ENCODE assay signal across 8 mouse cellular contexts in genomic region chr7:65527071-65528007, GRCm38 (mm10). TPM values are rescaled to one million over a fixed set of nuclear protein-coding genes. Genes with fewer than 3 reads are reported as not detected.
A peak's percentile ranks its signal among the peaks of the same experiment; 100 is the strongest.
DNase-seq lines count a peak whose midpoint lies in the region; ATAC-seq and TF ChIP-seq lines count a peak whose summit lies in the region.

Tjp1 (minus strand) TSS chr7:65527781.

- no peaks in the 10 kb centered on the region for H3K36me3 ChIP-seq in lung, embryonic 15.5 days
- no peaks in the 10 kb centered on the region for H3K36me3 ChIP-seq in intestine, embryonic 14.5 days (ENCODE audit: control insufficient read depth, insufficient read depth, low read length)
- no peaks in the 10 kb centered on the region for H3K36me3 ChIP-seq in liver, embryonic 13.5 days

- peak within 1 kb of the TSS; percentile 100 for H3K4me2 ChIP-seq in lung, embryonic 15.5 days
- peak within 1 kb of the TSS; percentile 97 for H3K4me2 ChIP-seq in intestine, embryonic 14.5 days (ENCODE audit: low read length)
- H3K4me2 ChIP-seq in liver, embryonic 13.5 days, result peak within 1 kb of the TSS; percentile 68

- peak within 1 kb of the TSS; percentile 31 for H3K9ac ChIP-seq in lung, embryonic 15.5 days
- H3K9ac ChIP-seq in intestine, embryonic 14.5 days (ENCODE audit: low read length), result peak within 1 kb of the TSS; percentile 44
- no peak within 1 kb of the TSS for H3K9ac ChIP-seq in liver, embryonic 13.5 days

- TF ChIP-seq CTCF in cortical plate, adult 2 months (IDR thresholded peaks at IDR 0.05; ENCODE audit: extremely low read depth, insufficient read depth, low read length), result no peak

- H3K27ac ChIP-seq in lung, embryonic 15.5 days, result no peak within 1 kb of the TSS
- peak within 1 kb of the TSS; percentile 79 for H3K27ac ChIP-seq in cortical plate, adult 2 months (ENCODE audit: insufficient read depth, low read length)
- no peak within 1 kb of the TSS for H3K27ac ChIP-seq in intestine, embryonic 14.5 days (ENCODE audit: low read depth)
- no peak within 1 kb of the TSS for H3K27ac ChIP-seq in liver, embryonic 13.5 days

- no peak for DNase-seq in lung, adult 18-20 months
- DNase-seq in gastrocnemius, postnatal 25 days, result no peak
- DNase-seq in intestine, embryonic 14.5 days (ENCODE audit: low spot score), result peak; percentile 73
- DNase-seq in liver, embryonic 13.5 days, result no peak
- peak; percentile 75 for DNase-seq in retina, postnatal 1 day
- DNase-seq in urinary bladder, postnatal 14 days (ENCODE audit: low spot score), result no peak

- peaks cover 6% of the 10 kb centered on the region; the same call in 1 of the 2 replicates for H3K4me1 ChIP-seq in lung, embryonic 15.5 days
- H3K4me1 ChIP-seq in cortical plate, adult 2 months (ENCODE audit: control insufficient read depth, insufficient read depth, low read length), result peaks cover 11% of the 10 kb centered on the region
- no peaks in the 10 kb centered on the region for H3K4me1 ChIP-seq in intestine, embryonic 14.5 days (replicated peaks; ENCODE audit: control insufficient read depth, insufficient read depth, low read length)
- 0 out of 2 replicates have a peak, but pooled peaks cover 3% of the 10 kb centered on the region for H3K4me1 ChIP-seq in liver, embryonic 13.5 days (replicated peaks)

- no peak for TF ChIP-seq POLR2A in cortical plate, adult 2 months (IDR thresholded peaks at IDR 0.05; ENCODE audit: extremely low read depth, insufficient read depth, low read length)

- 2% methylated on average over 106 of the region's 115 CpGs for WGBS in lung, embryonic 15.5 days
- WGBS in intestine, embryonic 14.5 days, result under 1% methylated on average over 99 of the region's 115 CpGs
- WGBS in liver, embryonic 13.5 days (ENCODE audit: insufficient replicate concordance), result 2% methylated on average over 93 of the region's 115 CpGs

- H3K27me3 ChIP-seq in lung, embryonic 15.5 days, result peaks cover 43% of the 10 kb centered on the region
- peaks cover 34% of the 10 kb centered on the region for H3K27me3 ChIP-seq in intestine, embryonic 14.5 days (replicated peaks; ENCODE audit: control insufficient read depth, insufficient read depth, low read length)
- H3K27me3 ChIP-seq in liver, embryonic 13.5 days, result peaks cover 49% of the 10 kb centered on the region

- H3K9me3 ChIP-seq in lung, embryonic 15.5 days, result no peaks in the 10 kb centered on the region
- H3K9me3 ChIP-seq in intestine, embryonic 14.5 days (ENCODE audit: control insufficient read depth, low read length), result no peaks in the 10 kb centered on the region
- H3K9me3 ChIP-seq in liver, embryonic 13.5 days (replicated peaks), result no peaks in the 10 kb centered on the region

- peak within 1 kb of the TSS; percentile 58 for H3K4me3 ChIP-seq in lung, embryonic 15.5 days
- H3K4me3 ChIP-seq in cortical plate, adult 2 months (ENCODE audit: insufficient read depth, low read length), result peak within 1 kb of the TSS; percentile 52
- H3K4me3 ChIP-seq in intestine, embryonic 14.5 days (ENCODE audit: low read depth, low read length), result peak within 1 kb of the TSS; percentile 63
- peak within 1 kb of the TSS; percentile 54 for H3K4me3 ChIP-seq in liver, embryonic 13.5 days (replicated peaks)

- 0 out of 2 replicates have a peak, but pooled peaks have one; percentile 53 for ATAC-seq in lung, embryonic 15.5 days (ENCODE audit: borderline replicate concordance, extremely low read depth, low FRiP score, low TSS enrichment)
- ATAC-seq in intestine, embryonic 14.5 days (replicated peaks; ENCODE audit: low FRiP score, low TSS enrichment, low read depth), result peak; percentile 64
- ATAC-seq in liver, embryonic 13.5 days (ENCODE audit: low read depth), result no peak

RNA-seq across cellular contexts. Expression of gene Tjp1, which starts in this region (rescaled TPM):
- 37.7 and 41.1 TPM in 2 replicates for polyA plus RNA-seq in lung, embryonic 15.5 days (2015; fragmentation: Nextera tagmentation; extraction: Ambion mirVana)
- polyA plus RNA-seq in cortical plate, adult 2 months (2012; rRNA removed), result 59.1 and 62.4 TPM in 2 replicates
- 10 to 100 TPM; 26.1 to 32.7 TPM for total RNA-seq in gastrocnemius, postnatal 25 days (2021)
- 15.9 and 21.9 TPM in 2 replicates for polyA plus RNA-seq in intestine, embryonic 14.5 days (2014; fragmentation: Nextera tagmentation; extraction: Ambion mirVana)
- 3.1 and 4.0 TPM in 2 replicates for polyA plus RNA-seq in liver, embryonic 13.5 days (2015; fragmentation: Nextera tagmentation; extraction: Ambion mirVana)

Comparison
In these comparisons a context has a peak if more than half of its experiments do, and no peak if none do; other contexts are left out.
1. DNase-seq: peak in intestine, embryonic 14.5 days (single experiment) and retina, postnatal 1 day (single experiment); none in lung, adult 18-20 months (0 of 2), gastrocnemius, postnatal 25 days (single experiment), liver, embryonic 13.5 days (single experiment) and urinary bladder, postnatal 14 days (single experiment).
2. Peak in every context shown above with its lines, with median percentiles within 50 percentile points of each other: H3K4me2 ChIP-seq and H3K4me3 ChIP-seq.